In the genomic region with DNA sequence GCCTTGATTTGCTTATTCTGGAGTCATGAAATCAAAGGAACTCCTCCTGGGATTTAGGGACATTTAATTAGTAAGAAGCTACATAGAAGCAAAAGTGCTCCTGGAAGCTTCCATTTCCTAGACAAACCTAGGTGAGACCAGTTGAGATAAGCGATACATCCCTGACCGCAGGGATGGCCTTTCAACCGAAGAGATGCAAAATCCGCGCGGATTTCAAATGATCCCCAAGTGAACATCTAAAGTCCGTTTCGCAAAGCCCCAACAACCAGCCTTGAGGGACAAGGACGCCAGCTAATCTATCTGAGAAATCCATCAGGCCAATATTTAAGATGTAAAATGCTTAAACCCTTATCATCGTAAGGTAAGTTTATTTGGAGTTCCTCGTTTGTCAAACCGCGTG, we compare ENCODE assay signal across 8 mouse cellular contexts. TPM values are rescaled to one million over a fixed set of nuclear protein-coding genes. Genes with fewer than 3 reads are reported as not detected.
A peak's percentile ranks its signal among the peaks of the same experiment; 100 is the strongest.
DNase-seq lines count a peak whose midpoint lies in the region; ATAC-seq lines count a peak whose summit lies in the region.

No protein-coding gene starts in this region.

- under 1% methylated on average over 13 of the region's 13 CpGs for WGBS in heart, embryonic 16.5 days
- WGBS in liver, embryonic 13.5 days (ENCODE audit: insufficient replicate concordance): 1% methylated on average over 13 of the region's 13 CpGs
- WGBS in stomach, embryonic 15.5 days: under 1% methylated on average over 13 of the region's 13 CpGs

- DNase-seq in kidney, adult 8-10 months: peak; percentile 20 to 21
- no peak for DNase-seq in kidney, adult 11 months
- peak; percentile 8 for DNase-seq in c-Kit-negative CD71-positive TER-119-positive erythroid progenitor cells, embryonic 14.5 days (ENCODE audit: low read depth, low spot score)
- DNase-seq in liver, embryonic 13.5 days: no peak
- no peak for DNase-seq in thymus, postnatal 36 days
- no peak for DNase-seq in ovary, adult 18-20 months (ENCODE audit: low spot score)

- H3K36me3 ChIP-seq in heart, embryonic 16.5 days (ENCODE audit: control insufficient read depth, insufficient read depth): 0 out of 2 replicates have a peak, but pooled peaks cover 2% of the 10 kb centered on the region
- H3K36me3 ChIP-seq in liver, embryonic 13.5 days: peaks cover 3% of the 10 kb centered on the region; the same call in 1 of the 2 replicates
- H3K36me3 ChIP-seq in stomach, embryonic 15.5 days: no peaks in the 10 kb centered on the region

- H3K4me1 ChIP-seq in heart, embryonic 16.5 days (ENCODE audit: control insufficient read depth, insufficient read depth, low read length): no peaks in the 10 kb centered on the region
- H3K4me1 ChIP-seq in liver, embryonic 13.5 days (replicated peaks): peaks cover 15% of the 10 kb centered on the region
- no peaks in the 10 kb centered on the region for H3K4me1 ChIP-seq in stomach, embryonic 15.5 days

- no peak for ATAC-seq in heart, embryonic 16.5 days (replicated peaks; ENCODE audit: extremely low read depth, insufficient read depth, low FRiP score)
- ATAC-seq in liver, embryonic 13.5 days (ENCODE audit: low read depth): no peak
- ATAC-seq in stomach, embryonic 15.5 days (ENCODE audit: insufficient read depth, low FRiP score, low read depth): no peak

- peak overlapping the region; percentile 79 for H3K9ac ChIP-seq in heart, embryonic 16.5 days (ENCODE audit: low read length)
- peak overlapping the region; percentile 62 for H3K9ac ChIP-seq in liver, embryonic 13.5 days
- peak overlapping the region; percentile 23; the same call in 1 of the 2 replicates for H3K9ac ChIP-seq in stomach, embryonic 15.5 days

- H3K4me2 ChIP-seq in heart, embryonic 16.5 days (ENCODE audit: low read depth, low read length): peak overlapping the region; percentile 94
- peak overlapping the region; percentile 74 for H3K4me2 ChIP-seq in liver, embryonic 13.5 days
- H3K4me2 ChIP-seq in stomach, embryonic 15.5 days: peak overlapping the region; percentile 57

- no peaks in the 10 kb centered on the region for H3K9me3 ChIP-seq in heart, embryonic 16.5 days (replicated peaks; ENCODE audit: control insufficient read depth, low read length)
- no peaks in the 10 kb centered on the region for H3K9me3 ChIP-seq in liver, embryonic 13.5 days (replicated peaks)
- no peaks in the 10 kb centered on the region for H3K9me3 ChIP-seq in stomach, embryonic 15.5 days

- peak overlapping the region; percentile 68 for H3K4me3 ChIP-seq in heart, embryonic 16.5 days (ENCODE audit: low read length)
- peak overlapping the region; percentile 67 for H3K4me3 ChIP-seq in liver, embryonic 13.5 days (replicated peaks)
- H3K4me3 ChIP-seq in stomach, embryonic 15.5 days (replicated peaks): peak overlapping the region; percentile 81

- H3K27ac ChIP-seq in heart, embryonic 16.5 days (ENCODE audit: low read length): no peak overlapping the region
- H3K27ac ChIP-seq in liver, embryonic 13.5 days: no peak overlapping the region
- H3K27ac ChIP-seq in stomach, embryonic 15.5 days: no peak overlapping the region

- no peaks in the 10 kb centered on the region for H3K27me3 ChIP-seq in heart, embryonic 16.5 days (ENCODE audit: control insufficient read depth, insufficient read depth, low read length)
- no peaks in the 10 kb centered on the region for H3K27me3 ChIP-seq in liver, embryonic 13.5 days
- H3K27me3 ChIP-seq in stomach, embryonic 15.5 days (replicated peaks): no peaks in the 10 kb centered on the region

RNA-seq across cellular contexts. Expression of gene Rpp40, which starts 0.8 kb away (rescaled TPM):
- 9.3 and 9.8 TPM in 2 replicates for polyA plus RNA-seq in heart, embryonic 16.5 days (2015; fragmentation: Nextera tagmentation; extraction: Ambion mirVana)
- 13.8 and 15.8 TPM in 2 replicates for polyA plus RNA-seq in liver, embryonic 13.5 days (2015; fragmentation: Nextera tagmentation; extraction: Ambion mirVana)
- 16.8 and 18.9 TPM in 2 replicates for polyA plus RNA-seq in stomach, embryonic 15.5 days (2015; fragmentation: Nextera tagmentation; extraction: Ambion mirVana)

RNA-seq across cellular contexts. Expression of gene Ppp1r3g, which starts 53.3 kb away (rescaled TPM):
- 4.6 and 6.7 TPM in 2 replicates for polyA plus RNA-seq in heart, embryonic 16.5 days (2015; fragmentation: Nextera tagmentation; extraction: Ambion mirVana)
- 0.36 and 0.37 TPM in 2 replicates for polyA plus RNA-seq in liver, embryonic 13.5 days (2015; fragmentation: Nextera tagmentation; extraction: Ambion mirVana)
- 0.49 and 0.62 TPM in 2 replicates for polyA plus RNA-seq in stomach, embryonic 15.5 days (2015; fragmentation: Nextera tagmentation; extraction: Ambion mirVana)

Comparison
In these comparisons a context has a peak if more than half of its experiments do, and no peak if none do; other contexts are left out.
1. DNase-seq: peak in kidney, adult 8-10 months (2 of 2) and c-Kit-negative CD71-positive TER-119-positive erythroid progenitor cells, embryonic 14.5 days (single experiment); none in kidney, adult 11 months (single experiment), liver, embryonic 13.5 days (single experiment), thymus, postnatal 36 days (0 of 2) and ovary, adult 18-20 months (single experiment).
2. H3K9ac ChIP-seq: peak in every context shown above with its lines; median percentile 79 in heart, embryonic 16.5 days; 62 in liver, embryonic 13.5 days; 23 in stomach, embryonic 15.5 days.
3. Peak in every context shown above with its lines, with median percentiles within 50 percentile points of each other: H3K4me2 ChIP-seq and H3K4me3 ChIP-seq.